Mouse (Mus musculus): ENCODE results near the gene Rpl23. TPM values are rescaled to one million over a fixed set of nuclear protein-coding genes. Genes with fewer than 3 reads are reported as not detected.
A peak's percentile ranks its signal among the peaks of the same experiment; 100 is the strongest.

Rpl23 gene
- polyA plus RNA-seq, 1 experiment from 2014 or later = 298 TPM

DNA sequence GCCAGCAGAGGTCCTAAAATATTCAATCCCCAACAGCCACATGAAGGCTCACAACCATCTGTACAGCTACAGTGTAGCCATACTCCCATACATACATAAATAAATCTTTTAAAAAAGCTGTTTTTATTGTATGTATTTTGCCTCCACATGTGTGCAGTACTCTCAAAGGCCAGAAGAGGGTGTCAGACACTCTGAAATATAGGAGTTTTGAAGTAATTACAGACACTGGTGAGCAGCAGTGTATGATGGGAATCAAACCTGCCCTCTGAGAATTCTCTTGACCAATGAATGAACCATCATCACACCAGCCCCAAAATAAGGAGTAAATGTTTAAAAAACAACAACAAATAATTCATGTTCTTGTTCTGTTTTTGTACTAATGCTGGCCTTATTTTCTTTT lies 20.6 kb downstream of the Rpl23 start:
- Histone ChIP-seq H3K4me1 (replicated peaks; ENCODE audit: control insufficient read depth, insufficient read depth, low read length) (peaks cover 12% of the 10 kb centered on the region), H3K9ac (replicated peaks; ENCODE audit: low read depth, low read length) (no peak overlapping the region), H3K27ac (ENCODE audit: low read length) (no peak overlapping the region), H3K36me3 (ENCODE audit: control insufficient read depth, insufficient read depth) (peaks cover 13% of the 10 kb centered on the region; the same call in 1 of the 2 replicates), H3K4me3 (replicated peaks; ENCODE audit: low read length) (no peak overlapping the region), H3K4me2 (ENCODE audit: low read length) (no peak overlapping the region), H3K27me3 (replicated peaks; ENCODE audit: control insufficient read depth, insufficient read depth, low read length) (no peaks in the 10 kb centered on the region), H3K9me3 (ENCODE audit: control insufficient read depth, low read length) (no peaks in the 10 kb centered on the region)
- no peak for ATAC-seq

- H3K9me3 ChIP-seq (ENCODE audit: control insufficient read depth, low read length) = no peaks in the 10 kb centered on the region
- no peaks in the 10 kb centered on the region for H3K4me1 ChIP-seq (replicated peaks; ENCODE audit: control insufficient read depth, insufficient read depth, low read length)
- no peak overlapping the region for H3K4me2 ChIP-seq (ENCODE audit: low read length)
- H3K4me3 ChIP-seq (replicated peaks; ENCODE audit: low read length) = no peak overlapping the region
- no peaks in the 10 kb centered on the region for H3K27me3 ChIP-seq (replicated peaks; ENCODE audit: control insufficient read depth, insufficient read depth, low read length)
- WGBS = 88% methylated on average over 6 of the region's 6 CpGs
- no peak overlapping the region for H3K27ac ChIP-seq (ENCODE audit: low read length)
- no peak overlapping the region for H3K9ac ChIP-seq (replicated peaks; ENCODE audit: low read depth, low read length)
- peaks cover 23% of the 10 kb centered on the region; the same call in 1 of the 2 replicates for H3K36me3 ChIP-seq (ENCODE audit: control insufficient read depth, insufficient read depth)
- no peak for ATAC-seq
These were observed 23.3 kb downstream of the Rpl23 start for GRCm38 (mm10) chr11:97758942-97759341.

DNA sequence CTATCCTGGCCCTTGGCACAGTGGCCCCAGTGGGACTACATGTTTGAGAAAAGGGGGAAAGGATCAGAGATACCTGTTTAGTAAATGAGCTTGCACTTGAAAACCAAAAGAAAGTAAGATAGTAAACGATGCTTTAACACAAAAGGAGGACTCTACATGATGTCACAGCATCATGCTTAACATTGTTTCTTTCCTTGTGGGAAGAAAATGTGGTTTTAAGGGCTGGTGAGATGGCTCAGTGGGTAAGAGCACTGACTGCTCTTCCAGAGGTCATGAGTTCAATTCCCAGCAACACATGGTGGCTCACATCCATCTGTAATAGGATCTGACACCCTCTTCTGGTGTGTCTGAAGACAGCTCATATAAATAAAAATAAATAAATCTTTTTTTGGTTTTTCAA lies 24.1 kb downstream of the Rpl23 start:
- no peak for ATAC-seq
- Histone ChIP-seq H3K36me3 (ENCODE audit: control insufficient read depth, insufficient read depth) (peaks cover 28% of the 10 kb centered on the region), H3K27me3 (replicated peaks; ENCODE audit: control insufficient read depth, insufficient read depth, low read length) (no peaks in the 10 kb centered on the region), H3K4me3 (replicated peaks; ENCODE audit: low read length) (no peak overlapping the region), H3K4me2 (ENCODE audit: low read length) (no peak overlapping the region), H3K27ac (ENCODE audit: low read length) (no peak overlapping the region), H3K9me3 (ENCODE audit: control insufficient read depth, low read length) (no peaks in the 10 kb centered on the region), H3K9ac (replicated peaks; ENCODE audit: low read depth, low read length) (no peak overlapping the region), H3K4me1 (replicated peaks; ENCODE audit: control insufficient read depth, insufficient read depth, low read length) (no peaks in the 10 kb centered on the region)
- WGBS = 90% methylated on average over 1 of the region's 1 CpGs

DNA sequence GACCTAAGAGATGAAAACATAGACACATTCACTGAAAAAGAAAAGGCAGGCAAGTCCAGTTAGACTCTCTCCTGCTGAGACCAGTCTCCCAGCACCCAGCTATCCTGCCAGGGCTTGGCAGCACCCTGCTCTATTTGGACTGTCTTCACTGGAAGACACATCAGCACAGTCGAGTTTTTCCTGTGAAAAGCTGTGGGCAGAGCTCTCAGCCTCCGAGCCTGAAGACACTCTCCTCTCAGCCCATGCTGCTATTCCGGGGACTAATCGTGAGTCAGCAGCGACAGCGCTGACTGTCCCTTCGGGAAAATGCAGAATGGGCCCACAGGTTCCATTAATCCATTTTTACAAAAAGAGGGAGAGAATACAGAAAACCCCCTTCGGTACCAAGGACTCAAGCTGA lies 29.0 kb downstream of the Rpl23 start:
- Histone ChIP-seq H3K27ac (ENCODE audit: low read length) (no peak overlapping the region), H3K4me2 (ENCODE audit: low read length) (no peak overlapping the region), H3K9ac (replicated peaks; ENCODE audit: low read depth, low read length) (no peak overlapping the region), H3K36me3 (ENCODE audit: control insufficient read depth, insufficient read depth) (peaks cover 43% of the 10 kb centered on the region), H3K4me1 (replicated peaks; ENCODE audit: control insufficient read depth, insufficient read depth, low read length) (no peaks in the 10 kb centered on the region), H3K4me3 (replicated peaks; ENCODE audit: low read length) (no peak overlapping the region), H3K27me3 (replicated peaks; ENCODE audit: control insufficient read depth, insufficient read depth, low read length) (no peaks in the 10 kb centered on the region), H3K9me3 (ENCODE audit: control insufficient read depth, low read length) (no peaks in the 10 kb centered on the region)
- ATAC-seq = no peak
- WGBS = 90% methylated on average over 8 of the region's 8 CpGs

DNA sequence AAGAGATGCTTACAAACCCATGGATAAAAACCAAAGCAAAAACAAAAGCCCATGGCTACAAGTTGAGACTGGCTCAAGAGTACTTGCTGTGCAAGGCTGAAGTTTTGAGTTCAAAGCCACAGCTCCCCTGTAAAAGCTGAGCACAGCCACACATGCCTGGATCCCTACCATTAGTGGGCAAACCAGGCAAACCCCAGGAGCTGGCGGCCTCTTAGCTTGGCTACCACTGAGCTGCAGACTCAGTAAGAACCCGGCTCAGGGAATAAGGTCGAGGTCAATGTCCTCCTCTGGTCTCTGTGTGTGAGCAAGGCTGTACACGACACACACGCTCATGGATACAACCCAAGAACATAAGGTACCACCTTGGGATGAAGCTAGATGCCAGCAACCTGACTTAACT lies 33.7 kb downstream of the Rpl23 start:
- Histone ChIP-seq H3K9me3 (ENCODE audit: control insufficient read depth, low read length) (no peaks in the 10 kb centered on the region), H3K27me3 (replicated peaks; ENCODE audit: control insufficient read depth, insufficient read depth, low read length) (no peaks in the 10 kb centered on the region), H3K4me3 (replicated peaks; ENCODE audit: low read length) (no peak overlapping the region), H3K9ac (replicated peaks; ENCODE audit: low read depth, low read length) (no peak overlapping the region), H3K4me2 (ENCODE audit: low read length) (no peak overlapping the region), H3K4me1 (replicated peaks; ENCODE audit: control insufficient read depth, insufficient read depth, low read length) (peaks cover 2% of the 10 kb centered on the region), H3K36me3 (ENCODE audit: control insufficient read depth, insufficient read depth) (peaks cover 37% of the 10 kb centered on the region), H3K27ac (ENCODE audit: low read length) (no peak overlapping the region)
- ATAC-seq = no peak
- WGBS = 91% methylated on average over 5 of the region's 5 CpGs

- WGBS = 92% methylated on average over 8 of the region's 8 CpGs
- H3K9ac ChIP-seq (replicated peaks; ENCODE audit: low read depth, low read length) = no peak overlapping the region
- no peaks in the 10 kb centered on the region for H3K9me3 ChIP-seq (ENCODE audit: control insufficient read depth, low read length)
- H3K4me1 ChIP-seq (replicated peaks; ENCODE audit: control insufficient read depth, insufficient read depth, low read length) = peaks cover 9% of the 10 kb centered on the region
- no peak for ATAC-seq
- no peak overlapping the region for H3K27ac ChIP-seq (ENCODE audit: low read length)
- no peaks in the 10 kb centered on the region for H3K27me3 ChIP-seq (replicated peaks; ENCODE audit: control insufficient read depth, insufficient read depth, low read length)
- H3K36me3 ChIP-seq (ENCODE audit: control insufficient read depth, insufficient read depth) = peaks cover 30% of the 10 kb centered on the region
- no peak overlapping the region for H3K4me3 ChIP-seq (replicated peaks; ENCODE audit: low read length)
- no peak overlapping the region for H3K4me2 ChIP-seq (ENCODE audit: low read length)
These were observed 34.5 kb downstream of the Rpl23 start for GRCm38 (mm10) chr11:97747773-97748172.

DNA sequence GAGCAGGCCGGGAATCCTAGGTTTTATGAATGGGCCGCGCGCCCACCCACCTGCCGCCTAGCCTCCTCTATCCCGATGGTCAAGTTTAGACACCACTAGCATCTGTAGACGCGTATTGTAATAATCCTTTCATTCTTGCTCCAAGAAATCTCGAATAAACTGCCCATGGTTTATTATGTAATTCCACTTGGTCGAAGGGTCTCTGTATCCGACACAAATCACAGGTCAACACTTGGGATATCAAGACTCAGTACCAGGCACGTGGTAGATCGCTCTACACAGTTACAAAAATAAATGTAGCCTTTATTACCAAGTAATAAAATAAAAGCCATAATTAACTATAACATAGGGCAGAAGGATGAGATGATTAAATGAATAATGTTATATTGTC lies 36.9 kb downstream of the Rpl23 start:
- Histone ChIP-seq H3K4me1 (replicated peaks; ENCODE audit: control insufficient read depth, insufficient read depth, low read length) (peaks cover 17% of the 10 kb centered on the region), H3K27me3 (replicated peaks; ENCODE audit: control insufficient read depth, insufficient read depth, low read length) (no peaks in the 10 kb centered on the region), H3K4me3 (replicated peaks; ENCODE audit: low read length) (peak overlapping the region; percentile 83), H3K9ac (replicated peaks; ENCODE audit: low read depth, low read length) (peak overlapping the region; percentile 78), H3K27ac (ENCODE audit: low read length) (peak overlapping the region; percentile 16; the same call in 1 of the 2 replicates), H3K4me2 (ENCODE audit: low read length) (peak overlapping the region; percentile 46), H3K9me3 (ENCODE audit: control insufficient read depth, low read length) (no peaks in the 10 kb centered on the region), H3K36me3 (ENCODE audit: control insufficient read depth, insufficient read depth) (peaks cover 19% of the 10 kb centered on the region)
- WGBS = 10% methylated on average over 13 of the region's 13 CpGs
- no peak for ATAC-seq

DNA sequence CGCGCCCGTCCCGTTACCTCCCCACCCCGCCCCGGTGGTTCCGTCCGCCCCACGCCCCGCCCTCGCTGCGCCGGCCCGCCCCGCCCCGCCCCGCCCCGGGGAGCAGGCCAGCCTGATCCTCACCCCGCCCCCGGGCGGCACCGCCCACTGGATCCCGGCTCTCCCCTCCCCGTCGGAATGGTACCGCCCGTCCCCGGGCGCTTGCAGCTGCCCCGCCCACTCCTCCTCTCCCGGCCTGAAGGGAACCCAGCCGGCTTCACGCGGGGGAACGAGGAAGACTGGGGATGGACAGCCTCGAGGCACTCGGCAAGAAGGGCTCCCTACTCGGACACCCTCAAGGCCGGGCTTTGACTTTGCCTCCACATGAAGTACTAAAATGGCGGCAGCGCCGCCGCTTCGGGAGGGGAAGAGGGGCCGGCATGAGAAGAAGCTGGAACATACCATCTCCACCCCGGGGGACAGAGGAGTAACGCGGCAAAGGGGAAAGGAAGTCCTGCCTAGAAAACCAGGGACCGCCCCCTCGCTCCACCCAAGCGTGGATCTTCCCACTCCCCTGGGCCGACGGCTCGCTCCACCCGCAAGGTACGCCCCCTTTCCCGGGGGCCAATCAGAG lies 37.4 kb downstream of the Rpl23 start:
- peak; percentile 98 for ATAC-seq
- H3K9ac ChIP-seq (replicated peaks; ENCODE audit: low read depth, low read length) = peak overlapping the region; percentile 87
- H3K4me3 ChIP-seq (replicated peaks; ENCODE audit: low read length) = peak overlapping the region; percentile 83
- H3K27me3 ChIP-seq (replicated peaks; ENCODE audit: control insufficient read depth, insufficient read depth, low read length) = no peaks in the 10 kb centered on the region
- H3K36me3 ChIP-seq (ENCODE audit: control insufficient read depth, insufficient read depth) = peaks cover 15% of the 10 kb centered on the region
- H3K27ac ChIP-seq (ENCODE audit: low read length) = peak overlapping the region; percentile 98
- peaks cover 19% of the 10 kb centered on the region for H3K4me1 ChIP-seq (replicated peaks; ENCODE audit: control insufficient read depth, insufficient read depth, low read length)
- under 1% methylated on average over 49 of the region's 57 CpGs for WGBS
- peak overlapping the region; percentile 46 for H3K4me2 ChIP-seq (ENCODE audit: low read length)
- H3K9me3 ChIP-seq (ENCODE audit: control insufficient read depth, low read length) = no peaks in the 10 kb centered on the region

GRCm38 (mm10) chr11:97744063-97744717 lies 38.0 kb downstream of the Rpl23 start, which contains the start of gene Pip4k2b:
TSS of gene Pip4k2b (minus strand) at chr11:97744704.
- WGBS = under 1% methylated on average over 47 of the region's 63 CpGs

More at GRCm38 (mm10) chr11:97744063-97744717, 38.0 kb downstream of the Rpl23 start, which contains the start of gene Pip4k2b:
- Histone ChIP-seq H3K4me2 (ENCODE audit: low read length) (peak within 1 kb of the TSS; percentile 72), H3K4me1 (replicated peaks; ENCODE audit: control insufficient read depth, insufficient read depth, low read length) (peaks cover 19% of the 10 kb centered on the region), H3K27me3 (replicated peaks; ENCODE audit: control insufficient read depth, insufficient read depth, low read length) (no peaks in the 10 kb centered on the region), H3K36me3 (ENCODE audit: control insufficient read depth, insufficient read depth) (peaks cover 13% of the 10 kb centered on the region), H3K9ac (replicated peaks; ENCODE audit: low read depth, low read length) (peak within 1 kb of the TSS; percentile 87), H3K4me3 (replicated peaks; ENCODE audit: low read length) (peak within 1 kb of the TSS; percentile 83), H3K27ac (ENCODE audit: low read length) (peak within 1 kb of the TSS; percentile 98), H3K9me3 (ENCODE audit: control insufficient read depth, low read length) (no peaks in the 10 kb centered on the region)
- ATAC-seq = peak; percentile 27
